Mouse (Mus musculus) stomach, postnatal 0 days (tissue): ENCODE data around the gene Rabgap1l.

Source experiments
- CTCF ChIP-seq: IDR thresholded peaks from 2 replicates; pipeline ENCODE4 v1.5.1; 2016; ENCODE audit warnings: antibody characterized with exemption, low read depth, mild to moderate bottlenecking, moderate library complexity
- EP300 ChIP-seq: optimal IDR thresholded peaks from 2 replicates; pipeline ENCODE3; 2016; ENCODE audit warnings: antibody characterized with exemption

GRCm38 (mm10) chr1:160842567-160842966 lies 49.6 kb upstream of the Rabgap1l start:
- TF ChIP-seq CTCF (no peak), EP300 (no peak)
